8 mouse cellular contexts compared by ENCODE assay signal in genomic region chr2:157457100-157457806, GRCm38 (mm10). TPM values are rescaled to one million over a fixed set of nuclear protein-coding genes. Genes with fewer than 3 reads are reported as not detected.
A peak's percentile ranks its signal among the peaks of the same experiment; 100 is the strongest.
DNase-seq lines count a peak whose midpoint lies in the region; ATAC-seq and TF ChIP-seq lines count a peak whose summit lies in the region.

No protein-coding gene starts in this region.

- peak overlapping the region; percentile 78 for H3K9ac ChIP-seq in heart, embryonic 11.5 days (ENCODE audit: low read depth, low read length)
- peak overlapping the region; percentile 44 for H3K9ac ChIP-seq in kidney, embryonic 15.5 days
- H3K9ac ChIP-seq in limb, embryonic 15.5 days, result peak overlapping the region; percentile 47
- peak overlapping the region; percentile 48 for H3K9ac ChIP-seq in midbrain, postnatal 0 days (replicated peaks; ENCODE audit: low read length, poor library complexity, severe bottlenecking)

- peaks cover 14% of the 10 kb centered on the region for H3K79me3 ChIP-seq in C2C12 (ENCODE audit: low read depth)

- DNase-seq in brain, adult 2 months (ENCODE audit: low read depth, low spot score), result peak; percentile 95
- peak; percentile 92 for DNase-seq in midbrain, postnatal 0 days (ENCODE audit: low spot score)
- DNase-seq in spleen, postnatal 10 days (ENCODE audit: low spot score in 2 of 2), result peak; percentile 78 to 86

- no peaks in the 10 kb centered on the region for H3K27me3 ChIP-seq in C2C12 (ENCODE audit: control insufficient read depth, insufficient read depth, insufficient read length)
- H3K27me3 ChIP-seq in heart, embryonic 11.5 days (ENCODE audit: control insufficient read depth, insufficient read depth, low read length), result no peaks in the 10 kb centered on the region
- H3K27me3 ChIP-seq in kidney, embryonic 15.5 days, result no peaks in the 10 kb centered on the region
- no peaks in the 10 kb centered on the region for H3K27me3 ChIP-seq in limb, embryonic 15.5 days
- no peaks in the 10 kb centered on the region for H3K27me3 ChIP-seq in midbrain, postnatal 0 days (ENCODE audit: insufficient read depth, low read length)

- WGBS in heart, embryonic 11.5 days (ENCODE audit: insufficient replicate concordance), result under 1% methylated on average over 56 of the region's 56 CpGs
- 1% methylated on average over 56 of the region's 56 CpGs for WGBS in kidney, embryonic 15.5 days
- 1% methylated on average over 56 of the region's 56 CpGs for WGBS in limb, embryonic 15.5 days
- 2% methylated on average over 54 of the region's 56 CpGs for WGBS in midbrain, postnatal 0 days

- no peak overlapping the region for H3K4me3 ChIP-seq in C2C12 (ENCODE audit: insufficient read depth, poor library complexity, severe bottlenecking)
- H3K4me3 ChIP-seq in heart, embryonic 11.5 days (ENCODE audit: low read depth, low read length), result peak overlapping the region; percentile 44
- H3K4me3 ChIP-seq in kidney, embryonic 15.5 days (replicated peaks), result peak overlapping the region; percentile 48
- peak overlapping the region; percentile 37 for H3K4me3 ChIP-seq in limb, embryonic 15.5 days
- peak overlapping the region; percentile 5; the same call in 1 of the 2 replicates for H3K4me3 ChIP-seq in midbrain, postnatal 0 days (ENCODE audit: low read depth, low read length)

- peaks cover 36% of the 10 kb centered on the region for H3K79me2 ChIP-seq in C2C12 (ENCODE audit: control insufficient read depth, insufficient read depth)

- peaks cover 50% of the 10 kb centered on the region for H3K36me3 ChIP-seq in C2C12 (ENCODE audit: control insufficient read depth, insufficient read depth)
- H3K36me3 ChIP-seq in heart, embryonic 11.5 days (ENCODE audit: control insufficient read depth, insufficient read depth, low read length), result peaks cover 3% of the 10 kb centered on the region; the same call in 1 of the 2 replicates
- H3K36me3 ChIP-seq in kidney, embryonic 15.5 days, result peaks cover 33% of the 10 kb centered on the region
- H3K36me3 ChIP-seq in limb, embryonic 15.5 days, result peaks cover 38% of the 10 kb centered on the region
- H3K36me3 ChIP-seq in midbrain, postnatal 0 days (ENCODE audit: insufficient read depth, low read length), result peaks cover 26% of the 10 kb centered on the region

- H3K4me2 ChIP-seq in heart, embryonic 11.5 days, result peak overlapping the region; percentile 76
- H3K4me2 ChIP-seq in kidney, embryonic 15.5 days, result peak overlapping the region; percentile 75
- peak overlapping the region; percentile 73 for H3K4me2 ChIP-seq in limb, embryonic 15.5 days
- peak overlapping the region; percentile 42 for H3K4me2 ChIP-seq in midbrain, postnatal 0 days (ENCODE audit: low read depth, low read length, poor library complexity, severe bottlenecking)

- peaks cover 19% of the 10 kb centered on the region for H3K4me1 ChIP-seq in heart, embryonic 11.5 days (ENCODE audit: control insufficient read depth, insufficient read depth, low read length)
- H3K4me1 ChIP-seq in kidney, embryonic 15.5 days, result peaks cover 46% of the 10 kb centered on the region
- peaks cover 35% of the 10 kb centered on the region for H3K4me1 ChIP-seq in limb, embryonic 15.5 days
- peaks cover 9% of the 10 kb centered on the region; the same call in 1 of the 2 replicates for H3K4me1 ChIP-seq in midbrain, postnatal 0 days (ENCODE audit: insufficient read depth, low read length)

- no peak overlapping the region for H3K27ac ChIP-seq in heart, embryonic 11.5 days (ENCODE audit: low read depth, low read length)
- peak overlapping the region; percentile 78 for H3K27ac ChIP-seq in kidney, embryonic 15.5 days
- peak overlapping the region; percentile 50; the same call in 1 of the 2 replicates for H3K27ac ChIP-seq in limb, embryonic 15.5 days
- H3K27ac ChIP-seq in midbrain, postnatal 0 days (ENCODE audit: low read depth, low read length), result peak overlapping the region; percentile 83

- peak overlapping the region; percentile 47 for H3ac ChIP-seq in C2C12 (ENCODE audit: control insufficient read depth, insufficient read length, low read depth)

- H3K9me3 ChIP-seq in heart, embryonic 11.5 days (replicated peaks; ENCODE audit: control insufficient read depth, low read length), result no peaks in the 10 kb centered on the region
- no peaks in the 10 kb centered on the region for H3K9me3 ChIP-seq in kidney, embryonic 15.5 days (replicated peaks)
- no peaks in the 10 kb centered on the region for H3K9me3 ChIP-seq in limb, embryonic 15.5 days
- no peaks in the 10 kb centered on the region for H3K9me3 ChIP-seq in midbrain, postnatal 0 days (ENCODE audit: low read length)

- ATAC-seq in erythroblast, adult 5-6 weeks (replicated peaks; ENCODE audit: low FRiP score, poor library complexity, severe bottlenecking), result peak; percentile 65
- peak; percentile 75 for ATAC-seq in heart, embryonic 11.5 days (replicated peaks; ENCODE audit: insufficient number of reproducible peaks, low FRiP score, low TSS enrichment)
- ATAC-seq in kidney, embryonic 15.5 days (replicated peaks; ENCODE audit: low FRiP score), result peak; percentile 86
- peak; percentile 85 for ATAC-seq in limb, embryonic 15.5 days (ENCODE audit: insufficient number of reproducible peaks, low FRiP score, low TSS enrichment, low read depth)
- peak; percentile 84 for ATAC-seq in midbrain, postnatal 0 days (ENCODE audit: low FRiP score)

- TF ChIP-seq CTCF in C2C12 (IDR thresholded peaks at IDR 0.05; ENCODE audit: control insufficient read depth, insufficient read depth, insufficient read length), result peak; percentile 100
- peak; percentile 98 for TF ChIP-seq CTCF in midbrain, postnatal 0 days (IDR thresholded peaks at IDR 0.05)

TF ChIP-seq in C2C12, 6 proteins besides CTCF, POLR2A, EP300 and RAD21:
- TF ChIP-seq MAX (IDR thresholded peaks at IDR 0.05) (peak; percentile 94), FOSL1 (IDR thresholded peaks at IDR 0.05; ENCODE audit: insufficient read depth, low read length, poor library complexity, severe bottlenecking) (no peak)

RNA-seq across cellular contexts. Expression of gene Src, which starts 39.0 kb away (rescaled TPM):
- 29.3 TPM for polyA plus RNA-seq in C2C12 (2012; fragmentation: generic; extraction: Trizol)
- not detected in 2 replicates for total RNA-seq in erythroblast, adult 5-6 weeks (2015; ENCODE audit: low replicate concordance)
- 0.09 and 2.1 TPM in 2 replicates for total RNA-seq in erythroblast, adult 5-6 weeks (2017; ENCODE audit: low replicate concordance)
- polyA plus RNA-seq in heart, embryonic 11.5 days (2014; fragmentation: Nextera tagmentation; extraction: Ambion mirVana), result 4.7 and 6.2 TPM in 2 replicates
- polyA plus RNA-seq in kidney, embryonic 15.5 days (2015; fragmentation: Nextera tagmentation; extraction: Ambion mirVana), result 17.6 and 18.2 TPM in 2 replicates
- 14.8 and 18.5 TPM in 2 replicates for polyA plus RNA-seq in limb, embryonic 15.5 days (2015; fragmentation: Nextera tagmentation; extraction: Ambion mirVana)
- total RNA-seq in midbrain, postnatal 0 days (2014; rRNA removed), result 129 and 137 TPM in 2 replicates
- 26.1 and 26.6 TPM in 2 replicates for polyA plus RNA-seq in midbrain, postnatal 0 days (2015; fragmentation: Nextera tagmentation; extraction: Ambion mirVana)
